Mouse (Mus musculus): Measurements from ENCODE around the gene 2310034C09Rik. TPM values are rescaled to one million over a fixed set of nuclear protein-coding genes. Genes with fewer than 3 reads are reported as not detected.
"Not testable (repeated sequence)": the region's sequence is repeated elsewhere in the genome, so short reads cannot be mapped to it uniquely, and the experiment has no call there.

Gene 2310034C09Rik
- not detected for total RNA-seq (2021)
- long read RNA-seq, experiment 1 = 0 reads
- long read RNA-seq, experiment 2 = 0 reads

DNA sequence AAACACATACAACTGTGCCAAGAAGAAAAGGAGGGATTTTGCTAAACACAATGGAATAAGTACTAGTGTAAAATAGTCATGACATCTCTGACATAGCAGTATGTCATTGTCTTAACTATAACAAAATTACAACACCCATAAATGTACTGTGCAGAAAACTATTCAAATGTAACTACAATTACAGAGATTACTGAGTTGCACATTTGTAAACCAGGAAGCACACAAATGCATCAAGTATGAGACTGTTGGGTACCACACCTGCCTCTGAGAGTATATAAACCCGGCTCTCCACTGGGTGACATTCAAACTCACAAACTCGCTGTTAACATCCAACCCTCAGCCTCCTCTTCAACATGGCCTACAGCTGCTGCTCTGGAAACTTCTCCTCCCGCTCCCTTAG lies at the start of gene 2310034C09Rik:
2310034C09Rik (plus strand) TSS at position 301 of the 400 bp plus-strand sequence.
- DNase-seq; intact Hi-C loops (cut with DNase I): not testable (repeated sequence)

DNA sequence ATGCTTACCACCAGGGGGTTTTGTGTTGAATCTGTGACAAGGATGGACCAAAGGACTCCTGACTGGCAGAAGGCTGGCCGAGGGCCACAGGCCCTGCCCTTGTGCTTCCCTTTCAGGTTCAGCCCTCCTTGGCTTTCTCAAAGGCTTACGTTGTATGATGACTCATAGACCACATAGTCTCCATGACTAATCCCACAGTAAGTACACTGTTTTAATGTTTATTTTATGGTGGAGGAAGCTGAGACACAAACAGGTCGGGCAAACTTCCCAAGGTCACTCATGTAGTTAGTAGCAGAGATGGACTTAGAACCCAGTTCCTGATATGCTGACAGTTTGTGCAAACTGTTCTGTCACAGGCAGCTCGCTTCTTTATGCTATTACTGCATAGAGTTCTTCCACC lies 47.9 kb upstream of the 2310034C09Rik start:
- intact Hi-C loops (cut with DNase I) = no loop called here
- no peak for DNase-seq

DNA sequence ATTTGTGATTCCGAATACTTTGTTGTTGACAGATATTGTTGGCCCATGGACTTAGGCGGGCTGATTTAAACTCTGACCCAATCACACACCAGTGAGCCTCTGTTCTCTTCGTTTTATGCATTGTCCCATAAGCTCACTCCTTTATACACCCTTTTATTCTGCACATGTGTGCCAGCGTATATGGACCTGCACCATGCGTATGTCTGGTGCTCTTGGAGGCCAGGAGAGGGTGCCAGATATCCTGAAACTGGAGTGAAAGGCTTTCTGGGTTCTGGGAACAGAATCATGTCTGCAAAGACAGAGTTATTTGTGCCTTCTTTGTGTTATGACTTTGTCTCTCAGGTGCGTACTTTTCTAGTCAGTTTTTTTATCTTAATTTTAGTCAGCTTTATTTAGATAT lies 47.4 kb upstream of the 2310034C09Rik start:
- intact Hi-C loops (cut with DNase I) = no loop called here
- no peak for DNase-seq

DNA sequence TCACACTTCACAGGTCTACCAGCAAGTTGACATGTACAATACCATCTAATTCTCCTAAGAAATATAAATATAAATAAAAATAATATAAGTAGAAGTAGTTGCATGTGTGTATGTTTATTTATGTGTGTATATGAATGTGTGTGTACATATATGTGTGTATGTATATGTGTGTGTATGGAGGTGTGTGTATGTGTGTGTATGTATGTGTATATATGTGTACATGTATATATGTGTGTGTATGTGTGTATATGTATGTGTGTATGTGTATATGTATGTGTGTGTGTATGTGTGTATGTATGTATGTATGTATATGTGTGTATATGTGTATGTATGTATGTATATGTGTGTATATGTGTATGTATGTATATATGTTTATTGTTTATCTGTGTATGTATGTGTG lies 42.1 kb upstream of the 2310034C09Rik start:
- intact Hi-C loops (cut with DNase I) = no loop called here
- no peak for DNase-seq

DNA sequence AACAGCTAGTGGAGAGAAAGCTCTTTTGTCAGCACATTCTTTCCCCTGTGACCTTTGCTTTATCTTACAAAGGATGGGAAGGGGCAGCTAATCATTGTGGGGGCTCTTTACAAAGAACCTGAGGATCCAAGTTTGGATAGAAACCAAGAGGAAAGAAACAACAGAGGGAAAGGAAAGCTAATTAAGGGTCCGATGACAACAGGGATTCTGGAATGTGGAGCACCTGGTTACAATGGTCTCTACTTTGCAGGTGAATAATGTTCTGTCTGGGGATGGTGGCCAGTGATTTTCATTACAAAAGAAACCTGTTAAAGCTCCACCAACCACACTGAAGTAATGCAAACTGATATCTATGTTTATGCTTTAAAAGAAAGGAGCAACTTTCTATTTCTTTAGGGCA lies 38.6 kb upstream of the 2310034C09Rik start:
- DNase-seq = no peak
- intact Hi-C loops (cut with DNase I) = no loop called here

DNA sequence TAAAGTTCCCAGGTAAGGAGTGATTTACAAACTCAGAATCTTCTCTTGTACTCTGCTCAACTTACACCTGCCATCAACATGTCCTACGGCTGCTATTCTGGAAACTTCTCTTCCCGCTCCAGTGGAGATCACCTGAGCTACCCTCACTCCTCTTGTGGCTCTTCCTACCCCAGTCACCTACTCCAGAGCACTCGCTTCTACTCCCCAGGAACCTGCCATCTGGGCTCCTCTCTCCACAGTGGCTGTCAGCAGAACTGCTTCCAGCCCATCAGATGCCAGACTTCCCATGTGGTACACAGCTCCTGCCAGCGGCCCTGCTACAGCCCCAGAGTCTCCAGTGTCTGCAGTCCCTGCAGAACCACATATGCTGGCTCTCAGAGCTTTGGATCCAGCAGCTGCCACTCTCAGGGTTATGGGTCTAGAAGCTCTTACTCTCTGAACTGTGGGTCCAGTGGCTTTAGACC lies 29.8 kb upstream of the 2310034C09Rik start, which contains the start of gene Krtap13-1:
Krtap13-1 (plus strand) TSS at position 51 of the 464 bp plus-strand sequence.
- no peak for DNase-seq

DNA sequence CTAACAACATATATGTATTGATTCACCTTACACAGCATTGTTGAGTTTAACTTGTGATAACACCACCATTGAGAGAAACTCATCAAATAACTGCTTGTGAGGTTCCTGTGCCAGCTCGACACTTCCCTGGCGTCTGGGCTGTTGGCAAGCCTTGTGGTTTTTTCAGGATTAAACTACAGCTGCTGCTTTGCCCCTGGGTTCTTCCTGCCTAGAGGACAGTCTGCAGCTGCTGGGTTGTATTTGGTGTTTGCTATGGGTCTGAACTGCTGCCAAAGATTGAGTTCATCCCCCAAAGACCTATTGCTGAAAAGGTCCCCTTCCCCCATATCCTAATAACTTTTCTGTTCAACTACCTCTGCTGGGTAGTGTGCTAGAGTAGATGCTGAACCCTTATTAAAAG lies 23.3 kb upstream of the 2310034C09Rik start:
- intact Hi-C loops (cut with DNase I) = no loop called here
- DNase-seq = no peak

More for the DNA sequence above, 29.8 kb upstream of the 2310034C09Rik start, which contains the start of gene Krtap13-1:
- intact Hi-C loops (cut with DNase I) = no loop called here

DNA sequence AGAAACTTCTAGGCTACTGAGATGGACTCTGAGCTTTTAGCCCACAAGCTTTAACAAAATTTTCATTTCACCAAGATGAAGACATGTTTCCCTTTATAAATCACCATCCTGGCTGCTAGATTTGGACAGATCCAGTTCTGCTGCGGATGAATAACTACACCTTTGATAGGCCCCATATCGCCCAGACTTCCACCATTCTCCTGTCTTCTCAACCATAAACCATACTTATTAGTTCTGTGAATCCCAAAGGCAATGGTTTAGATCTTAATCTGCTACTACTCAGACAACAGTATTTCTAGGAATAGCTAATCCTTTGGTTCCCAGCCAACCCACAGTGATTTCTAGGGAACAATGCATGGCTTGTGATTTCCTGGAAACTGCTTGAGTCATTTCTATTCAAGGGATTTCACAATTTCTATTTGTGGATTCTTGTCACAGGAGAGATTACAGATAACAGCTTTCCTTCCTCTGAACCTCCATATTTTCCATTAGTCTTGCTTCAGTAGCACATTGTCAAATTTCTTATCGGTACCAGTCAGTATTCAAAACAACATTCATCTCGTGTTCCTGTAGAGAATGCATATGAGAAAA lies 13.8 kb upstream of the 2310034C09Rik start:
- DNase-seq = no peak
- intact Hi-C loops (cut with DNase I) = no loop called here

DNA sequence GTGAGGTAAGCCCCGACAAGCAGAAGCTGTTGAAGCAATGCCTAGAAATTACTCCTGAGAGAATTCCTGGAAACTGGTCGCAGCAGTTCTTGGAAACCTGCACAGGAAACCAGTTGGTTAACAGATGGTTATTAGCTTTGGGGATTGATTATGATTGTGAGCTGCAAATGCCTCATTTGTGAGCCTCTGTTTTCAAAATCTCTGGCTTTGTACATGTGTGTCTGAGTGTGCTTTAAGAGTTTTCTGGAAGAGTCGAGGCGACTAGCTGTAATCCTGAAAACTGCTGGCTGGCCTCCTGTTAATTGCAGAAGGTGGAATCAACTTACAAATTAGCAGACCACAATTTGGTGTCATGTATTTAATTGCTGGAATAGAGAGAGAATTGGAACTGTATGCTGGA lies 10.7 kb upstream of the 2310034C09Rik start:
- intact Hi-C loops (cut with DNase I) = no loop called here

DNA sequence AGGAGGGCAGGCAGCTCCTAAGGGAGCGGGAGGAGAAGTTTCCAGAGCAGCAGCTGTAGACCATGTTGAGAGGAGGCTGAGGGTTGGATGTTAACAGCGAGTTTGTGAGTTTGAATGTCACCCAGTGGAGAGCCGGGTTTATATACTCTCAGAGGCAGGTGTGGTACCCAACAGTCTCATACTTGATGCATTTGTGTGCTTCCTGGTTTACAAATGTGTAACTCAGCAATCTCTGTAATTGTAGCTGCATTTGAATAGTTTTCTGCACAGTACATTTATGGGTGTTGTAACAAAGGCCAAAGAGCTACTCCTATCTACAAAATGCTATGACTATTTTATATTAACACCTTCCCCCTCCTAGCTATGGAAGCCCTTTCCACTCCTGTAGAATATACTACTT lies 7.1 kb upstream of the 2310034C09Rik start, which contains the start of gene Krtap13:
Krtap13 (minus strand) TSS at position 101 of the 400 bp plus-strand sequence.
- intact Hi-C loops (cut with DNase I); DNase-seq: not testable (repeated sequence)

More for the DNA sequence above, 10.7 kb upstream of the 2310034C09Rik start:
- no peak for DNase-seq

DNA sequence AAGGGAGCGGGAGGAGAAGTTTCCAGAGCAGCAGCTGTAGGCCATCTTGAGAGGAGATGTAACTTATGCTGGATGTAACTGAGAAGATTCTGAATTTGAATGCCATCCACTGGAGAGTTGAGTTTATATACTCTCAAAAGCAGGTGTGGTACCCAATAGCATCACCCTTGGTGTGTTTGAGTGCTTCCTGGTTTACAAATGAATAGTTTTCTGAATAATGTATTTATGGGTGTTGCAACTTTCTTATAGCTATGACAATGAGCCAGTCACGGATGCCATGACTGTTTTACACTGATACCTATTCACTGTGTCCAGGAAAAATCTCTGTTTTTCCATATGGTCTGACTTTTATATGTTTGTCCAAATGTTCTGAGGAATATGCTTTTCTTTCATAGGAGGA lies 15.5 kb downstream of the 2310034C09Rik start, which contains the start of gene 2310057N15Rik:
2310057N15Rik (minus strand) TSS at position 101 of the 400 bp plus-strand sequence.
- DNase-seq = no peak
- intact Hi-C loops (cut with DNase I) = no loop called here

DNA sequence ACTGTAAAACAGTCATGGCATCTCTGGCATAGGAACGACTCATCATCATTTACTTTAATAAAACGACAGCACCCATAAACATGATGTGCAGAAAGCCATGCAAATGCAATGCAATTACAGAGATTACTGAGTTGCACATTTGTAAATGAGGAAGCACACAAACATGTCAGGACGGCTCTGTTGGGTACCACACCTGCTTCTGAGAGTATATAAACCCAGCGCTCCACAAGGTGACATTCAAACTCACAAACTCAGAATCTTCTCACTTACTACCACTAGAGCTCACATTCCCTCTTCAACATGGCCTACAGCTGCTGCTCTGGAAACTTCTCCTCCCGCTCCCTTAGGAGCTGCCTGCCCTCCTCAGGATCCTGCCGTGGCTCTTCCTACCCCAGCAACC lies 18.9 kb downstream of the 2310034C09Rik start, which contains the start of gene Gm5965:
Gm5965 (plus strand) TSS at position 301 of the 400 bp plus-strand sequence.
- DNase-seq = no peak
- intact Hi-C loops (cut with DNase I) = no loop called here

DNA sequence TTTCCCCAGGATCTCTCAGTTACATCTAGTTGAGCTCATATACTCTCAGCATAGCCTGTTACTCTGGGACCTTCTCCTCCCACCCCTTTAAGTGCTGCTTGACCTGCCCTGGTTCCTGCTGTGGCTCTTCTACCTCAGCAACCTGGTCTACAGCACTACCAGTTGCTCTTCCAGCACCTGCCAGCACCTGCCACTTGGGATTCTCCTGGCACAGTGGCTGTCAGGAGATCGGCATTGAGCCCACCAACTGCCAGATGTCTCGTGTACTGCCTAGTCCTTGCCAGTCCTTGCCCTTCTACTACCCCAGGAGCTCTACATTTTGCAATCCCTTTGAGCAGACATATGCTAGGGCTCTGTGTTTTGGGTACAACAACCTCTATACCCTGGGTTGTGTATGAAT lies 28.1 kb downstream of the 2310034C09Rik start:
- intact Hi-C loops (cut with DNase I) = no loop called here
- no peak for DNase-seq

Other genes starting within 250 kb of the 2310034C09Rik start
- not detected for gene Cldn8, start 195.7 kb upstream of the 2310034C09Rik start, total RNA-seq (2021)
- not detected for gene Krtap24-1, start 146.6 kb upstream of the 2310034C09Rik start, total RNA-seq (2021)
- not detected for gene 2310079G19Rik, start 131.2 kb upstream of the 2310034C09Rik start, total RNA-seq (2021)
- gene Krtap26-1, start 111.1 kb upstream of the 2310034C09Rik start, total RNA-seq (2021) = not detected
- gene Krtap27-1, start 87.2 kb upstream of the 2310034C09Rik start, total RNA-seq (2021) = not detected
- gene 2310061N02Rik, start 50.9 kb upstream of the 2310034C09Rik start, total RNA-seq (2021) = not detected
- gene Krtap13-1, start 30.0 kb upstream of the 2310034C09Rik start, total RNA-seq (2021) = not detected
- not detected for gene Krtap13, start 7.2 kb upstream of the 2310034C09Rik start, total RNA-seq (2021)
- not detected for gene 2310057N15Rik, start 15.4 kb downstream of the 2310034C09Rik start, total RNA-seq (2021)
- not detected for gene Gm5965, start 19.0 kb downstream of the 2310034C09Rik start, total RNA-seq (2021)
- not detected for gene Gm20741, start 53.4 kb downstream of the 2310034C09Rik start, total RNA-seq (2021)
- gene Krtap15, start 61.4 kb downstream of the 2310034C09Rik start, total RNA-seq (2021) = not detected
- gene Krtap14, start 67.3 kb downstream of the 2310034C09Rik start, total RNA-seq (2021) = not detected
- not detected for gene Krtap19-1, start 110.6 kb downstream of the 2310034C09Rik start, total RNA-seq (2021)
- not detected for gene Krtap19-2, start 115.4 kb downstream of the 2310034C09Rik start, total RNA-seq (2021)
- gene Krtap19-3, start 119.2 kb downstream of the 2310034C09Rik start, total RNA-seq (2021) = not detected
- not detected for gene Krtap19-4, start 126.2 kb downstream of the 2310034C09Rik start, total RNA-seq (2021)
- not detected for gene Krtap19-5, start 137.6 kb downstream of the 2310034C09Rik start, total RNA-seq (2021)
- gene Krtap19-9b, start 173.4 kb downstream of the 2310034C09Rik start, total RNA-seq (2021) = not detected
- not detected for gene Krtap16-3, start 204.0 kb downstream of the 2310034C09Rik start, total RNA-seq (2021)

Measured in heart, postnatal 14 days (tissue).